8 mouse cellular contexts compared by ENCODE assay signal in genomic region chr14:78731240-78731639, GRCm38 (mm10). TPM values are rescaled to one million over a fixed set of nuclear protein-coding genes. Genes with fewer than 3 reads are reported as not detected.
DNase-seq lines count a peak whose midpoint lies in the region; ATAC-seq lines count a peak whose summit lies in the region.

No protein-coding gene starts in this region.

- peaks cover 2% of the 10 kb centered on the region; the same call in 1 of the 2 replicates for H3K4me1 ChIP-seq in heart, embryonic 11.5 days (ENCODE audit: control insufficient read depth, insufficient read depth, low read length)
- H3K4me1 ChIP-seq in kidney, embryonic 15.5 days: peaks cover 26% of the 10 kb centered on the region
- no peaks in the 10 kb centered on the region; the same call in 1 of the 2 replicates for H3K4me1 ChIP-seq in liver, embryonic 16.5 days (ENCODE audit: control insufficient read depth, low read depth, low read length)
- H3K4me1 ChIP-seq in neural tube, embryonic 13.5 days (replicated peaks): peaks cover 35% of the 10 kb centered on the region

- ATAC-seq in frontal cortex, adult (ENCODE audit: low TSS enrichment): no peak
- ATAC-seq in common myeloid progenitor, adult 5-6 weeks (replicated peaks; ENCODE audit: low read depth, poor library complexity, severe bottlenecking): peak; percentile 50; the same call in 1 of the 2 replicates
- ATAC-seq in heart, embryonic 11.5 days (replicated peaks; ENCODE audit: insufficient number of reproducible peaks, low FRiP score, low TSS enrichment): no peak
- no peak for ATAC-seq in kidney, embryonic 15.5 days (replicated peaks; ENCODE audit: low FRiP score)
- no peak for ATAC-seq in liver, embryonic 16.5 days (ENCODE audit: low read depth)
- ATAC-seq in neural tube, embryonic 13.5 days (ENCODE audit: low read depth): no peak

- no peaks in the 10 kb centered on the region for H3K9me3 ChIP-seq in heart, embryonic 11.5 days (replicated peaks; ENCODE audit: control insufficient read depth, low read length)
- H3K9me3 ChIP-seq in kidney, embryonic 15.5 days (replicated peaks): no peaks in the 10 kb centered on the region
- no peaks in the 10 kb centered on the region for H3K9me3 ChIP-seq in liver, embryonic 16.5 days (replicated peaks; ENCODE audit: control insufficient read depth, low read length)
- no peaks in the 10 kb centered on the region for H3K9me3 ChIP-seq in neural tube, embryonic 13.5 days

- no peaks in the 10 kb centered on the region for H3K36me3 ChIP-seq in heart, embryonic 11.5 days (ENCODE audit: control insufficient read depth, insufficient read depth, low read length)
- H3K36me3 ChIP-seq in kidney, embryonic 15.5 days: no peaks in the 10 kb centered on the region
- no peaks in the 10 kb centered on the region for H3K36me3 ChIP-seq in liver, embryonic 16.5 days (ENCODE audit: control insufficient read depth, insufficient read depth)
- H3K36me3 ChIP-seq in neural tube, embryonic 13.5 days: no peaks in the 10 kb centered on the region

- no peak overlapping the region for H3K27ac ChIP-seq in heart, embryonic 11.5 days (ENCODE audit: low read depth, low read length)
- no peak overlapping the region for H3K27ac ChIP-seq in kidney, embryonic 15.5 days
- no peak overlapping the region for H3K27ac ChIP-seq in liver, embryonic 16.5 days (ENCODE audit: low read length)
- H3K27ac ChIP-seq in neural tube, embryonic 13.5 days (replicated peaks): no peak overlapping the region

- peak overlapping the region; percentile 93 for H3K4me2 ChIP-seq in heart, embryonic 11.5 days
- H3K4me2 ChIP-seq in kidney, embryonic 15.5 days: peak overlapping the region; percentile 96
- H3K4me2 ChIP-seq in liver, embryonic 16.5 days (ENCODE audit: low read depth, low read length): peak overlapping the region; percentile 80
- H3K4me2 ChIP-seq in neural tube, embryonic 13.5 days: peak overlapping the region; percentile 97

- DNase-seq in frontal cortex, adult 2 months (ENCODE audit: extremely low spot score in 1 of 2, low spot score in 1 of 2): peak; percentile 38 to 61
- DNase-seq in spleen, postnatal 14 days (ENCODE audit: low spot score in 2 of 2): no peak

- peak overlapping the region; percentile 81; the same call in 1 of the 2 replicates for H3K9ac ChIP-seq in heart, embryonic 11.5 days (ENCODE audit: low read depth, low read length)
- peak overlapping the region; percentile 90 for H3K9ac ChIP-seq in kidney, embryonic 15.5 days
- no peak overlapping the region for H3K9ac ChIP-seq in liver, embryonic 16.5 days (ENCODE audit: low read depth, low read length)
- peak overlapping the region; percentile 93 for H3K9ac ChIP-seq in neural tube, embryonic 13.5 days

- 12% methylated on average over 12 of the region's 12 CpGs for WGBS in heart, embryonic 11.5 days (ENCODE audit: insufficient replicate concordance)
- 6% methylated on average over 12 of the region's 12 CpGs for WGBS in kidney, embryonic 15.5 days
- 10% methylated on average over 12 of the region's 12 CpGs for WGBS in liver, embryonic 16.5 days (ENCODE audit: insufficient replicate concordance)
- WGBS in neural tube, embryonic 13.5 days: 6% methylated on average over 12 of the region's 12 CpGs

- H3K4me3 ChIP-seq in heart, embryonic 11.5 days (ENCODE audit: low read depth, low read length): peak overlapping the region; percentile 69
- peak overlapping the region; percentile 86 for H3K4me3 ChIP-seq in kidney, embryonic 15.5 days (replicated peaks)
- peak overlapping the region; percentile 65 for H3K4me3 ChIP-seq in liver, embryonic 16.5 days (ENCODE audit: low read depth, low read length)
- peak overlapping the region; percentile 85 for H3K4me3 ChIP-seq in neural tube, embryonic 13.5 days

- no peaks in the 10 kb centered on the region for H3K27me3 ChIP-seq in heart, embryonic 11.5 days (ENCODE audit: control insufficient read depth, insufficient read depth, low read length)
- H3K27me3 ChIP-seq in kidney, embryonic 15.5 days: peaks cover 7% of the 10 kb centered on the region
- peaks cover 45% of the 10 kb centered on the region for H3K27me3 ChIP-seq in liver, embryonic 16.5 days (ENCODE audit: control insufficient read depth, insufficient read depth, low read depth, low read length)
- H3K27me3 ChIP-seq in neural tube, embryonic 13.5 days: peaks cover 15% of the 10 kb centered on the region; the same call in 1 of the 2 replicates

RNA-seq across cellular contexts. Expression of gene Dgkh, which starts 1.3 kb away (rescaled TPM):
- 13.8 and 14.2 TPM in 2 replicates for polyA plus RNA-seq in frontal cortex, adult 2 months (2012; rRNA removed)
- total RNA-seq in common myeloid progenitor, adult 5-6 weeks (2017): 0.23 and 0.87 TPM in 2 replicates
- 2.1 and 2.9 TPM in 2 replicates for polyA plus RNA-seq in heart, embryonic 11.5 days (2014; fragmentation: Nextera tagmentation; extraction: Ambion mirVana)
- polyA plus RNA-seq in kidney, embryonic 15.5 days (2015; fragmentation: Nextera tagmentation; extraction: Ambion mirVana): 2.3 and 2.5 TPM in 2 replicates
- 0.20 and 0.26 TPM in 2 replicates for polyA plus RNA-seq in liver, embryonic 16.5 days (2015; fragmentation: Nextera tagmentation; extraction: Ambion mirVana)
- polyA plus RNA-seq in neural tube, embryonic 13.5 days (2015; fragmentation: Nextera tagmentation; extraction: Ambion mirVana): 11.8 and 16.3 TPM in 2 replicates

Comparison
In these comparisons a context has a peak if more than half of its experiments do, and no peak if none do; other contexts are left out.
1. DNase-seq: peak in frontal cortex, adult 2 months (2 of 2); none in spleen, postnatal 14 days (0 of 2).
2. Peak in every context shown above with its lines, with median percentiles within 50 percentile points of each other: H3K4me2 ChIP-seq and H3K4me3 ChIP-seq.